Mouse (Mus musculus) liver, adult 2 months (tissue): ENCODE data around the gene Sf3b4. TPM values are rescaled to one million over a fixed set of nuclear protein-coding genes. Genes with fewer than 3 reads are reported as not detected.

Experiments
- DNase-seq: peaks from one replicate; pipeline ENCODE4 v3.0.0-alpha.2; 2011; ENCODE audit warnings: low read depth, low spot score; ENCODE audit errors: extremely low read depth
- H3K27ac ChIP-seq: fragments of 200-500 bp; replicated peaks from 2 replicates; pipeline ENCODE4 v1.5.1; 2012; ENCODE audit warnings: low read depth, mild to moderate bottlenecking, control low read depth, inconsistent platforms, low read length; ENCODE audit not compliant: insufficient read depth
- H3K27me3 ChIP-seq: fragments of 200-500 bp; 2 replicates; pipeline ENCODE4 v1.6.1; 2012; ENCODE audit warnings: mild to moderate bottlenecking, moderate library complexity, low read length, inconsistent platforms; ENCODE audit not compliant: control insufficient read depth, insufficient read depth
- H3K36me3 ChIP-seq: fragments of 200-500 bp; 2 replicates; pipeline ENCODE4 v1.6.1; 2012; ENCODE audit warnings: low read length, inconsistent platforms; ENCODE audit not compliant: control insufficient read depth, insufficient read depth
- H3K4me1 ChIP-seq: fragments of 200-500 bp; 2 replicates; pipeline ENCODE4 v1.6.1; 2011; ENCODE audit warnings: low read length; ENCODE audit not compliant: control insufficient read depth, insufficient read depth
- H3K4me3 ChIP-seq: fragments of 200-500 bp; 2 replicates; pipeline ENCODE4 v1.5.1; 2011; ENCODE audit warnings: low read depth, mild to moderate bottlenecking, control low read depth, low read length, moderate library complexity; ENCODE audit not compliant: insufficient read depth
- H3K79me2 ChIP-seq: fragments of 200-500 bp; 2 replicates; pipeline ENCODE4 v1.6.1; 2012; ENCODE audit warnings: inconsistent platforms, mild to moderate bottlenecking, low read length, moderate library complexity; ENCODE audit not compliant: control insufficient read depth, insufficient read depth
- H3K9ac ChIP-seq: fragments of 200-500 bp; 2 replicates; pipeline ENCODE4 v1.6.1; 2012; ENCODE audit warnings: low read depth, mild to moderate bottlenecking, control low read depth, inconsistent platforms, low read length
- CTCF ChIP-seq: fragments of 200-500 bp; IDR thresholded peaks from 2 replicates; pipeline ENCODE4 v1.5.1; 2011; ENCODE audit warnings: low read depth, low read length, control low read depth
- POLR2A ChIP-seq: fragments of 200-500 bp; IDR thresholded peaks from 2 replicates; pipeline ENCODE4 v1.6.1; 2011; ENCODE audit warnings: low read length, control low read depth; ENCODE audit not compliant: insufficient read depth; ENCODE audit errors: extremely low read depth
- WGBS: fragments of 180-500 bp; shearing (Covaris S2); methylation state at CpG from one replicate; pipeline ENCODE4 v1.1.7; 2018; 5-methylcytosine and 5-hydroxymethylcytosine counted together
- polyA plus RNA-seq: library from polyadenylated mRNA; depleted of rRNA; stranded (reverse); fragments of >200 nt; gene quantifications from 2 replicates; pipeline ENCODE4 v1.2.3, GENCODE M21; 2012; rRNA removed
- total RNA-seq: library from RNA; depleted of rRNA; stranded (reverse); fragments of >200 nt; gene quantifications from 2 replicates; pipeline ENCODE4 v1.2.3, GENCODE M21; 2014; rRNA removed

Sf3b4 gene
- total RNA-seq (2.7 and 5.2 TPM in 2 replicates), polyA plus RNA-seq (23.5 and 29.7 TPM in 2 replicates)

DNA sequence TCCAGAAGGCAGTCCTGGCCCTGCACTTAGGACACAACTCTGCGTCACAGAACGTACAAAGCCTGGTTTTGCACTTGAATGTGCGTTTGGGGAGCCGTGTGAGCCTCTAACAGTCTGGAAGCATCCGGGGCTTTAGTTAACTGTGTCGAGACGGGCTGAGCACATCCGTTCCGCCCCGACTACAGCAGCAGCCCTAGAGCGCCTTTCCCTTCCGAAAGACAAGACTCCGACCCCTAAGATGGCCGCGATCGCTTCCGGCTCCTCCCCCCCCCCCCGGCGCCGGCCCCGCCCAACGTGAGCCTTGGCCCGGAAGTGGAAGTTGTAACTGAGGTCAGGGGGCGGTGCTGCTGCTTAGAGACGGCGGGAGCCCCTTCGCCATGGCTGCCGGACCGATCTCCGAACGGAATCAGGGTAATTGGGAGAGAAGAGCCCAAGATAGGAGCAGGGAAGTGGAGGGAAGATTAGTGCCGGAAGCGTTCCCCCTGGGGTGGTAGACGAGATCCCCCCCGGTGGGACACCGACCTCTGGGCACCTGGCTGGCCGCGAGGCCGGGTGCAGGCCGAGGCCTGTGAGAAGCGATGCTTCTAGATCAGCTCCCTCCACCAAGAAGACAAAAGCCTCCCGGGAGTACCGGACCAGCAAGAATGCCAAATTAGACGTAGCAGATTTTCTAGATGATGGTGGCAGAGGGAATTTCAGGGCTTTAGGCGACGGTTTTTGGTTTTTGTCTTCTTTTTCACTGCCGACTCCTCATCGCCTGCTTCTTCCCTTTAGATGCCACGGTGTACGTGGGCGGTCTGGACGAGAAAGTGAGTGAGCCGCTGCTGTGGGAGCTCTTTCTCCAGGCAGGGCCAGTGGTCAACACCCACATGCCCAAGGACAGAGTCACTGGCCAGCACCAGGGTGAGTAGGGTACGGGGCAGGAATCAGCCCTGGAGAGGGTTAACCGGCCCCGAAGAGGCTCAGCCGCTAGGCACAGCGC lies at the start of gene Sf3b4:
Sf3b4 (plus strand) TSS at position 136 of the 982 bp plus-strand sequence.
- TF ChIP-seq CTCF (no peak), POLR2A (peak; percentile 90)
- Histone ChIP-seq H3K36me3 (peaks cover 13% of the 10 kb centered on the region), H3K9ac (peak within 1 kb of the TSS; percentile 92), H3K27me3 (no peaks in the 10 kb centered on the region), H3K4me3 (peak within 1 kb of the TSS; percentile 87), H3K27ac (peak within 1 kb of the TSS; percentile 98), H3K4me1 (peaks cover 12% of the 10 kb centered on the region), H3K79me2 (peaks cover 9% of the 10 kb centered on the region; the same call in 1 of the 2 replicates)
- DNase-seq, result peak; percentile 74
- WGBS, result under 1% methylated on average over 58 of the region's 58 CpGs

GRCm38 (mm10) chr3:96124235-96124634 lies 47.9 kb upstream of the Sf3b4 start:
- peaks cover 4% of the 10 kb centered on the region; the same call in 1 of the 2 replicates for H3K79me2 ChIP-seq
- 93% methylated on average over 5 of the region's 5 CpGs for WGBS
- TF ChIP-seq CTCF (no peak), POLR2A (no peak)

DNA sequence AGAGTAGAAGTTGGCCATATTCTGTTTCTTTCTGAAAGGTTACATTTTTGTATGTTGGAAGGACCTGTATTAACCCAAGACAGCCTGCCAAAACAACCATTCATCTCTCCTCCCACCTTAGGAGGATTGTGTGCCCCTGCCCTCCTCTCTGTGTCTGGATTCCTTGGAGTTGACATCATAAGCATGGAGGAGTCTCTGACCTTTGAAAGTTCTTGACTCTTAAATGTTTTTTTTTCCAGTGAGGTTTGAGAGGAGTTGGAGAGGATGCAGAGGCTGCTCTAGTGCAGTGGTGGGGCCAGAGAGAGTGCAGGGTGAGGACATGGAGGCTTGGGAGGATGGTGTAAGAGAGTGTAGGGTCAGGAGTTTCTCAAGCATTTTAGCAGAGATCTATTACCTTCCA lies 44.0 kb upstream of the Sf3b4 start:
- Histone ChIP-seq H3K4me1 (peaks cover 6% of the 10 kb centered on the region), H3K36me3 (no peaks in the 10 kb centered on the region), H3K79me2 (no peaks in the 10 kb centered on the region; the same call in 1 of the 2 replicates), H3K4me3 (no peak overlapping the region), H3K27me3 (no peaks in the 10 kb centered on the region), H3K27ac (no peak overlapping the region), H3K9ac (no peak overlapping the region)
- no peak for DNase-seq
- TF ChIP-seq POLR2A (no peak), CTCF (no peak)

More at GRCm38 (mm10) chr3:96124235-96124634, 47.9 kb upstream of the Sf3b4 start:
- Histone ChIP-seq H3K4me1 (no peaks in the 10 kb centered on the region), H3K9ac (no peak overlapping the region), H3K27me3 (no peaks in the 10 kb centered on the region), H3K27ac (no peak overlapping the region), H3K36me3 (no peaks in the 10 kb centered on the region), H3K4me3 (no peak overlapping the region)
- DNase-seq, result no peak

- 51% methylated on average over 3 of the region's 3 CpGs for WGBS
- H3K36me3 ChIP-seq, result peaks cover 1% of the 10 kb centered on the region; the same call in 1 of the 2 replicates
These were observed 39.7 kb upstream of the Sf3b4 start for GRCm38 (mm10) chr3:96132478-96132877.

DNA sequence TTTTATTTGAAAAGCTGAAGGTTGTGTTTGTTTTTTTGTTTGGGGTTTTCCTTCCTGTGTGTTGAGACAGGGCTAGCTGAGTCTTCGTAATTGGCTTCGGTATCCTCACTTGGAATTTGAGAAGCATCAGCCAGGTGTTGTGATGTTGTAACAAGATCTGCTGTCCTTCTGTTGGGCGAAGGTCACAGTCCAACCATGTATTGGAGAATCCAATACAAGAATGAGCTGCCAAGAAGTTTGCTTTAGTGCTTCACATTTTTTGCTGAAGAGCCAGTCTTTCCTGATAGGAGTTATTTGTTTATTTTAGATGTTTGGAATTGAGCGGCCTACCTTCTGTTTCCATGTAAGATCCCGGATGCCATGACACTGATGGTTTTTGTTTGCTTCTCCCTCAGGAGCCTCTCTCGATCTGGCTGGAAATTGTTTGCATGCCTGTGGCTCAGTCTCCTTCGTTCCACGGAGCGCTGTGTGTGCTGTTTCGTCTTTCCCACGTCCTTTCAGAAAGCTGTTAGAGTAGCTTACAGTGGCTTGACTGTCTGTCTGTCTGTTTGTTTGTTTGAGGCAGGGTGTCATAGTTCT lies 38.7 kb upstream of the Sf3b4 start:
- no peaks in the 10 kb centered on the region for H3K27me3 ChIP-seq
- peaks cover 14% of the 10 kb centered on the region for H3K4me1 ChIP-seq
- H3K27ac ChIP-seq, result peak overlapping the region; percentile 19
- H3K36me3 ChIP-seq, result peaks cover 6% of the 10 kb centered on the region
- DNase-seq, result peak; percentile 100
- H3K79me2 ChIP-seq, result no peaks in the 10 kb centered on the region; the same call in 1 of the 2 replicates
- no peak overlapping the region for H3K4me3 ChIP-seq
- H3K9ac ChIP-seq, result no peak overlapping the region
- 22% methylated on average over 11 of the region's 11 CpGs for whole genome bisulfite sequencing
- no peak for TF ChIP-seq POLR2A
- no peak for TF ChIP-seq CTCF

More at GRCm38 (mm10) chr3:96132478-96132877, 39.7 kb upstream of the Sf3b4 start:
- Histone ChIP-seq H3K27ac (no peak overlapping the region), H3K79me2 (no peaks in the 10 kb centered on the region; the same call in 1 of the 2 replicates), H3K4me1 (peaks cover 14% of the 10 kb centered on the region), H3K27me3 (no peaks in the 10 kb centered on the region), H3K4me3 (no peak overlapping the region), H3K9ac (no peak overlapping the region)
- no peak for TF ChIP-seq POLR2A
- TF ChIP-seq CTCF, result no peak
- peak; percentile 30 for DNase-seq
